Mouse (Mus musculus): Measurements from ENCODE around the gene Pigu. TPM values are rescaled to one million over a fixed set of nuclear protein-coding genes. Genes with fewer than 3 reads are reported as not detected.
A peak's percentile ranks its signal among the peaks of the same experiment; 100 is the strongest.

Gene Pigu
- polyA plus RNA-seq, 1 experiment from 2014 or later: 51.5 TPM

DNA sequence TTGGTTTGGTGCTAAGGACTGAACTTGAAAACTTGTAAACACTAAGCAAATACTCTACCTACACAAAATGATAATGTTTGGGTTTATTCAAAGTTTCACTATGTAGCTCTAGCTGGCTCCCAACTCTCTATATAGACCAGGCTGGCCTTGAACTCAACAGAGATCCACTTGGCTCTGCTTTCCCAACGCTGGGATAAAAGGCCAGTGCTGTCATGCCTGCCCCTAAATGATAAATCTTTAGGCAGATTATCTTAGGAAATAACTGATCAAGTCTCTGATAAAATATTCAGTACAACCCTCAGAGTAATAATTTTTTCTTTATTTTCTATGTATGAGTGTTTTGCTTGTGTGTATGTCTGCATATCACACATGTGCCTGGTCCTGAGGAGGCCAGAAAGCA lies 10.6 kb downstream of the Pigu start:
- H3K27me3 ChIP-seq (replicated peaks; ENCODE audit: low read depth, poor library complexity, severe bottlenecking): no peaks in the 10 kb centered on the region
- no peak overlapping the region for H3K4me3 ChIP-seq
- DNase-seq (ENCODE audit: low spot score): no peak
- 89% methylated on average over 1 of the region's 1 CpGs for WGBS
- H3K4me1 ChIP-seq: no peaks in the 10 kb centered on the region
- H3K27ac ChIP-seq (replicated peaks): no peak overlapping the region
- H3K36me3 ChIP-seq (replicated peaks): peaks cover 61% of the 10 kb centered on the region
- no peaks in the 10 kb centered on the region for H3K9me3 ChIP-seq

DNA sequence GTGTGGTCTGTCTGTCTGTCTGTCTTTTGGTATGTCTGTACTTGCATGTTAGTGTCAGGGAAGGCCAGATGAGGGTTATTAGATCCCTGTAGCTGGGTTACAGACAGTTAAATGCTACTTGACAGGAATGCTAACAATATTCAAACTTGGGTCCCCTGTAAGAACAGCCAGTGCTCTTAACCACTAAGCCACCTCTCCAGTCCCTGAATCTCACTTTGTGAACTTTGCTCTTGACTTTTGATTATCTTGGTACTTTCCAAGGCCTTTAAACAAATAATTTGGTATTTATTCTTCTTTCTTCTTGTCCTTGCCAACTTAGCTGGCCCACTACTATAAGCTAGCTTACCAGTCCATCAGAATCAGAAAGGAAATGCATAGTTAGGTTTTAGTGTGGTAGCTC lies 17.1 kb downstream of the Pigu start:
- H3K4me3 ChIP-seq: no peak overlapping the region
- no peak for DNase-seq (ENCODE audit: low spot score)
- H3K27me3 ChIP-seq (replicated peaks; ENCODE audit: low read depth, poor library complexity, severe bottlenecking): no peaks in the 10 kb centered on the region
- no peaks in the 10 kb centered on the region for H3K9me3 ChIP-seq
- H3K4me1 ChIP-seq: no peaks in the 10 kb centered on the region
- no peak overlapping the region for H3K27ac ChIP-seq (replicated peaks)
- H3K36me3 ChIP-seq (replicated peaks): peaks cover 57% of the 10 kb centered on the region

DNA sequence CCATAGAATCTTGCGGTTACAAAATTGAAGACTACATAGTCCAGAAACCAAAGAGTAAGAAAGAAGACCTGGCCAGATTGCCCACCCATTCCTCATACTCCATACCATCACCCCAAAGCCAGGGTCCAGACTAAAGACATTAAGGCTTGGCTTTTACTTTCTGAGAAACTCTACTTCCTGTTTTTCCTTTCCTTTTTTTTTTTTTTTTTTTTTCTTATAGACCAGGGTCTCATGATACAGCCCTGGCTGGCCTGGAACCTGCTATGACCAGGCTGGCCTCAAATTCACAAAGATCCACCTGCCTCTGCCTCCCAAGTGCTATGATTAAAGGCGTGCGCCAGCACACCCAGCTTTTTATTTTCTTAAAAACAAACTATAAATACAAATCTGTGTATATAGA lies 21.0 kb downstream of the Pigu start:
- DNase-seq (ENCODE audit: low spot score): no peak
- no peak overlapping the region for H3K4me3 ChIP-seq
- H3K36me3 ChIP-seq (replicated peaks): peaks cover 61% of the 10 kb centered on the region
- WGBS: 94% methylated on average over 3 of the region's 3 CpGs
- no peaks in the 10 kb centered on the region for H3K9me3 ChIP-seq
- H3K4me1 ChIP-seq: no peaks in the 10 kb centered on the region
- H3K27me3 ChIP-seq (replicated peaks; ENCODE audit: low read depth, poor library complexity, severe bottlenecking): no peaks in the 10 kb centered on the region
- H3K27ac ChIP-seq (replicated peaks): no peak overlapping the region

DNA sequence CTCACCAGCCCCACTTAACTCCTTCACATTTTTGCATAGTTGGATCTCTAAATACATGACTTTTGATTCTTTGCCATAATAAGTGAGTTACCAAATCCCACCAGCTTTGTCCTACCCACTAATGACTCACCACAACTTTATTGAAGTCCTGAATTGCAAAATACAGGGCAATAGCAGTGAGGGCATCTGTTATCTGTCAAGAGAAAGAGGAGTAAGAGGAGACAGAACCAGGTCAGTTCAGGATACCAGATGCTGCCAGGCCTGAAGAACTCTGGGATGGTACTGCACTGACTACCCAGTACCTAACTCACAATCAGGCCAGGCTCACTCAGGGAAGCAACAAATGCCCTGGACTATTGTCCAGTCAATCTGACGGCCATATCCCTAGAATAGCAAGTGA lies 22.0 kb downstream of the Pigu start:
- WGBS: 85% methylated on average over 1 of the region's 1 CpGs
- Histone ChIP-seq H3K27ac (replicated peaks) (no peak overlapping the region), H3K36me3 (replicated peaks) (peaks cover 71% of the 10 kb centered on the region), H3K27me3 (replicated peaks; ENCODE audit: low read depth, poor library complexity, severe bottlenecking) (no peaks in the 10 kb centered on the region), H3K9me3 (no peaks in the 10 kb centered on the region), H3K4me1 (no peaks in the 10 kb centered on the region), H3K4me3 (no peak overlapping the region)
- DNase-seq (ENCODE audit: low spot score): no peak

DNA sequence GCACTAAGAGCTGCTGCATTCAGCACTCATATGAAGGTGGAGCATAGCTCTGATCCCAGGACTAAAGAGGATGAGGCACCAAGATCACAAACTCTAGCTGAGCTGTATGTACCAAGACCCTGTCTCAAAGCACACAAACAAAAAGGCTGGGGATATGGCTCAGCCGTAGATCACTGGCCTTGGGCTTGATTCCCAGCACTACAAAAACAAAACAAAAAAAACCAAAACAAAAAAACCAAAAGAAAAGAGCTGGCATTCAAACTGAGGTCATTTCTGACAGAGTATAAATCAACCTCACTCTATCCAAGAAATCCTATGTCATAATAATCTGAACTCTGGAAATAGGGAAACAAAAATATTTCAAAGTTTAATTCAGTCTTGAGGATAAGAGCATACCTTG lies 23.8 kb downstream of the Pigu start:
- 92% methylated on average over 1 of the region's 1 CpGs for WGBS
- Histone ChIP-seq H3K9me3 (no peaks in the 10 kb centered on the region), H3K27me3 (replicated peaks; ENCODE audit: low read depth, poor library complexity, severe bottlenecking) (no peaks in the 10 kb centered on the region), H3K4me3 (no peak overlapping the region), H3K27ac (replicated peaks) (no peak overlapping the region), H3K36me3 (replicated peaks) (peaks cover 75% of the 10 kb centered on the region), H3K4me1 (no peaks in the 10 kb centered on the region)
- no peak for DNase-seq (ENCODE audit: low spot score)

DNA sequence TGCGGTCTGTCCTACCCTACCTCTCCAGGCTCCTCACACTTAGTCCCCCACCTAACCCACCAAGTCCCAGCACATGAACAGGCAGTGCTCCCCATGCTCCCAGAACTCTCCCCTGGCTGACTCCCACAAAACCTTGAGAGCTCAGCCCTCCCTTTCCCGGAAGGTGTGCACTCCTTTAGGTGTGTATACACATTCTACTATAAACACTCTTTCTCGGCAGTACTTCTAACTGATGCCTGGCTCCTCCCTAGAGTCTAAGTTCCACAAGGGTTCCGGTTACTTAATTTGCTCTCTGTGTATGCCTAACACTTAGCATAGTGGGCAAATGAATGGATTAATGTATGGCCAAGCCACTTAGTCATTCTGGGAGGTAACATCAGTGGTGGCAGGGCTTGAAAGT lies 25.9 kb downstream of the Pigu start:
- 92% methylated on average over 4 of the region's 4 CpGs for WGBS
- peaks cover 85% of the 10 kb centered on the region for H3K36me3 ChIP-seq (replicated peaks)

DNA sequence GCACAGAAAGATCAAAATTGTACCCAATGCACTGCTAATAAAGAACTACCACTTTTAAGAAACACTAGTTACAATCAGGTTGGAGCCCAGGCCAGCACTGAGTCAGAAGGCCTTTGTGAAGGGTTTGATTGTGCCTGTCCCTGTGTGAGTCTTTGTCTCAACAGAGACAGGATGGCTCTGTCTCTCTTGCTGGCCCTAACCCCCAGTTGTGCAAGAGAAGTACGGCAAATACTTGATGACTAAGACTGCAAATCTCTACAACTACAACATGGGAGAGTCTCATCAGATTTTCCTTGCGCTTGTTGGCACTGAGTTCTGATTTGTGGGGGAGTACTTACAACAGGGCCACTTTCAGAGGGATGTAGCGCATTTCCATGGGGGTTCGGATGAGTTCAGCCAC lies 26.4 kb downstream of the Pigu start:
- Histone ChIP-seq H3K36me3 (replicated peaks) (peaks cover 87% of the 10 kb centered on the region), H3K9me3 (no peaks in the 10 kb centered on the region), H3K27me3 (replicated peaks; ENCODE audit: low read depth, poor library complexity, severe bottlenecking) (no peaks in the 10 kb centered on the region), H3K4me1 (no peaks in the 10 kb centered on the region), H3K27ac (replicated peaks) (no peak overlapping the region), H3K4me3 (no peak overlapping the region)
- DNase-seq (ENCODE audit: low spot score): no peak
- WGBS: 91% methylated on average over 4 of the region's 4 CpGs

More for the DNA sequence above, 25.9 kb downstream of the Pigu start:
- DNase-seq (ENCODE audit: low spot score): no peak
- Histone ChIP-seq H3K27me3 (replicated peaks; ENCODE audit: low read depth, poor library complexity, severe bottlenecking) (no peaks in the 10 kb centered on the region), H3K27ac (replicated peaks) (no peak overlapping the region), H3K9me3 (no peaks in the 10 kb centered on the region), H3K4me1 (no peaks in the 10 kb centered on the region), H3K4me3 (no peak overlapping the region)

DNA sequence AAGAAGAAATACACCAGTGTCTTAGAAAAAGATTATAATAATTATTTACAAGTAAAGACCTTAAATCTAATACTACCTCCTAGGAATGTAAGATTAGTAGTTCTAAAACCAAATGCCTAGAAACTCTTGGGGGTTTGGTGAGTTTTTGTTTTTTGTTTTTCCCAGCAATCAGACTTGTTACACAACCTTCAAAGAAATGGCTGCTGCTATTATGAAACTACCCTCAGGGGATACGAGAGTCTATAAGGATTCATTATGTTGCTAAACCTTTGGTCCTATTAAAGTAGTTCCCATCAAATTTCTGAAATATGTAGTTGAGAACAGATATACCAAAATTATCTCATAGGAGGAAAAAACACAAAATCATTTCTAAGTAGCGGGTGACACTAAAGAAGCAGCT lies 27.5 kb downstream of the Pigu start:
- H3K36me3 ChIP-seq (replicated peaks): peaks cover 82% of the 10 kb centered on the region
- H3K9me3 ChIP-seq: no peaks in the 10 kb centered on the region
- H3K27ac ChIP-seq (replicated peaks): no peak overlapping the region
- no peaks in the 10 kb centered on the region for H3K27me3 ChIP-seq (replicated peaks; ENCODE audit: low read depth, poor library complexity, severe bottlenecking)
- H3K4me3 ChIP-seq: no peak overlapping the region
- no peak for DNase-seq (ENCODE audit: low spot score)
- no peaks in the 10 kb centered on the region for H3K4me1 ChIP-seq
- WGBS: 93% methylated on average over 2 of the region's 2 CpGs

DNA sequence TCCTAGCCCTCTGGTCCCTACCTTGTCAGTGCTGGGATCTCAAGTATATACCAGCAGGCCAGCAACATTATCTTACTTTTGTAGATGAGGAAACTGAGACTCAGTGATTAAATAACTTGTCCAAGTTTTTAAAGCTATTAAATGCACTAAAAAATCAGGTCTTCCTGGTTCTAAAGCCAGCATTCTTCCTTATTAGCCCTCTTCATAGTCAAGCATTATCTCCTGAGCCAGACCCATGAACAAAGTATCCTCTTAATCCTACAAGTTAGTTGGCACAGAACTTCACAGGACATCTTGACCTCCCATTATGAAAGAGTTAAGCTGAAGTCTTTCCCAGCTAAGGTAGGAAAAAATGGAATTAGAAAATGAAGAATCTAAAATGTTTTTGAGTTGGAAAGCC lies 28.3 kb downstream of the Pigu start:
- no peak for DNase-seq (ENCODE audit: low spot score)
- Histone ChIP-seq H3K27me3 (replicated peaks; ENCODE audit: low read depth, poor library complexity, severe bottlenecking) (no peaks in the 10 kb centered on the region), H3K4me1 (no peaks in the 10 kb centered on the region), H3K9me3 (no peaks in the 10 kb centered on the region), H3K27ac (replicated peaks) (no peak overlapping the region), H3K36me3 (replicated peaks) (peaks cover 80% of the 10 kb centered on the region), H3K4me3 (no peak overlapping the region)

DNA sequence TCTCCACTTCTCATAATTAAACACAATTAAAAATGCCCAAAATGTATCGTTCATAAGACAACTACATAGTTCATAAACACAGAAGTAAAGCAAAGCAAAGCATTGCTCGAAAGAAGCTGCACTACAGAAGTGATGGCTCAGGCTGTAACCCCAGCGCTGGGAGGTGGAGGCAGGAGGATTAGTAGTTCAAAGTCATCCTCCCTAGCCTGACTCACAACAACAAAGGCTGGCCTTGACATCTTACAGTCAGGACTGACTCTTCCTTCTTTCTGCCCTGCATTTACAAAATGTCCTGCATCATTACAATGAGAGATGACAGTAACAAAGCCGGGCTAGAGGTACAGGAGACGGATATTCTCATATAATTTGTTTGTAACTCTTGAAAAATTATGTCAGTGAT lies 29.3 kb downstream of the Pigu start:
- no peak for DNase-seq (ENCODE audit: low spot score)
- Histone ChIP-seq H3K36me3 (replicated peaks) (peaks cover 76% of the 10 kb centered on the region), H3K27me3 (replicated peaks; ENCODE audit: low read depth, poor library complexity, severe bottlenecking) (no peaks in the 10 kb centered on the region), H3K27ac (replicated peaks) (no peak overlapping the region), H3K4me1 (no peaks in the 10 kb centered on the region), H3K9me3 (no peaks in the 10 kb centered on the region), H3K4me3 (no peak overlapping the region)
- WGBS: 90% methylated on average over 5 of the region's 5 CpGs

DNA sequence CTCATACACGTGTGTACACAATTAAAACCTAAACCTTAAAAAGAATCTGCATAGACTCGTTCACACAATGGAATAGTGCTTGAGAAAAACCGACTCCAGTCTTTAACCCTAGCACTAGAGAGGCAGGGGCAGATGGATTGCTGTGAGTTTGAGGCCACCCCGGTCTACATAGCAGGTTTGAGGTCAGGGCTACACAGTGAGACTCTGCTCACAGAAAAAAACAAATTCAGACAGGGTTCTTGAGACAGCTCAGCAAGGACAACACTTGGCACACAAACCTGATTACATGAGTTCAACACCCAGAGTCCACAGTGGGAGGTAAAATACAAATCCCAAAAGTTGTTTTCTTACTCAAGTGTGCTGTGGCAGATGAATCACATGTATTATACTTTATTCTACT lies 31.2 kb downstream of the Pigu start:
- Histone ChIP-seq H3K9me3 (no peaks in the 10 kb centered on the region), H3K36me3 (replicated peaks) (peaks cover 75% of the 10 kb centered on the region), H3K4me3 (no peak overlapping the region), H3K4me1 (no peaks in the 10 kb centered on the region), H3K27ac (replicated peaks) (no peak overlapping the region), H3K27me3 (replicated peaks; ENCODE audit: low read depth, poor library complexity, severe bottlenecking) (no peaks in the 10 kb centered on the region)
- no peak for DNase-seq (ENCODE audit: low spot score)
- 87% methylated on average over 4 of the region's 4 CpGs for WGBS

DNA sequence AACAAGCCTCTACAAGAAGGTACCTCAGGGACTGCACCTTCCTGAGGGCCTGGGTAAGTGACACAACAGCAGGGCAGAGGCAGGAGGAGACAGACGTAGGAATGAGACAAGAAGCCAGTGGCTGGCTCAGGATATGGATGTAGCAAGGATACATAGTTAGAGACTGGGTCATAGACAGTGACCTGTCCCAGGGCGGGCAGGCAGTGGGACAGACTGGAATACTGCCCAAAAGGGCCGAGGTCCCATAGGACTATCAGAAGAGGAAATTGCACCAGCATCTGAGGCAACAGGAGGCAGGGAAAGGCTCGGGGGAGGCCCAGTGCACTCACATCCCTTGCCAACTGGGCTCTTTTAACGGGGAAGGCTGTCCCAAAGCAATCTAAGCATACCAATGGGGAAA lies 36.6 kb downstream of the Pigu start:
- WGBS: 82% methylated on average over 5 of the region's 5 CpGs
- DNase-seq (ENCODE audit: low spot score): no peak
- H3K36me3 ChIP-seq (replicated peaks): peaks cover 73% of the 10 kb centered on the region

DNA sequence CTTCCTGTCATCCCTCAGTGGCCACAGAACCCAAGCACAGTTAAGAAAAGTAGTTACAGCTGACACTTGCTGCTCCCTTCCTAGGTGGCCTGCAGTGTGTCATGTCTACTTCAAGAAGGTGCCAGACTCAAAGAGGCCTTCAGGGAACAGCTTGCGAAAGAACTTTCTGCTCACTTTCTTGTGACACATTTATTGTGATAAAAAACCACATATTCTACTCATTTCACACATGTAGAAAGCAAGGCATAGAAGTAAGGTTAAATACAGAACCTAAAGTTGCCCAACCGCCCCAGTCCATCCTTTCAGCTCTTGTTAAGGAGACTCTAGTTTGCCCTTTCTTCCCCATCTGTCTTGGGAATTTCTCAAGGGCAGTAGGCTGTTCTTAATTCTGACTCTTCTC lies 38.6 kb downstream of the Pigu start:
- Histone ChIP-seq H3K9me3 (no peaks in the 10 kb centered on the region), H3K4me3 (no peak overlapping the region), H3K36me3 (replicated peaks) (peaks cover 72% of the 10 kb centered on the region), H3K27ac (replicated peaks) (no peak overlapping the region), H3K27me3 (replicated peaks; ENCODE audit: low read depth, poor library complexity, severe bottlenecking) (no peaks in the 10 kb centered on the region), H3K4me1 (peaks cover 21% of the 10 kb centered on the region)
- DNase-seq (ENCODE audit: low spot score): no peak
- WGBS: 96% methylated on average over 2 of the region's 2 CpGs

More for the DNA sequence above, 36.6 kb downstream of the Pigu start:
- H3K4me1 ChIP-seq: peaks cover 8% of the 10 kb centered on the region; the same call in 1 of the 2 replicates
- H3K27ac ChIP-seq (replicated peaks): no peak overlapping the region
- no peaks in the 10 kb centered on the region for H3K9me3 ChIP-seq
- no peak overlapping the region for H3K4me3 ChIP-seq
- H3K27me3 ChIP-seq (replicated peaks; ENCODE audit: low read depth, poor library complexity, severe bottlenecking): no peaks in the 10 kb centered on the region

DNA sequence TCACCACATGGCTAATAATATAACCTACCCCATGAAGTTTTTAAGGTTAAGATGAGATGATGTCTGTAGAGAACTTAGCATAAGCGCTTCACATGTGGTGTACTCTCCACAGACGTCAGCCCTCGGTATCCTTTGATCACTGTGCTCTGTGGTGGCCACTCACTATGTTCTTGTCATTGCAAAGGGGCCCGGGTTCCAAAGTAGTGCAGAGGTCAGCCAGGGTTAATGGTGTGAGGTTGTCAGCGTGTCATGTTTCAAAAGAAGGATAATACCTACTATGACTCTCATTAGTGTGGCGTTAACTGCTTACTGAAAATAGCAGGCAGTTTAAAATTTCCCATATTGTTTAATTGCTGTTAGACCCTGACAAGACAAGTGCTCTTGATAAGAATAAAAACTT lies 43.6 kb downstream of the Pigu start:
- no peak overlapping the region for H3K27ac ChIP-seq (replicated peaks)
- 33% methylated on average over 6 of the region's 6 CpGs for WGBS
- DNase-seq (ENCODE audit: low spot score): peak; percentile 54

More for the DNA sequence above, 43.6 kb downstream of the Pigu start:
- Histone ChIP-seq H3K4me3 (no peak overlapping the region), H3K36me3 (replicated peaks) (peaks cover 52% of the 10 kb centered on the region), H3K9me3 (no peaks in the 10 kb centered on the region), H3K4me1 (peaks cover 26% of the 10 kb centered on the region), H3K27me3 (replicated peaks; ENCODE audit: low read depth, poor library complexity, severe bottlenecking) (no peaks in the 10 kb centered on the region)
